Mouse (Mus musculus): Measurements from ENCODE around the gene Selenom.

DNA sequence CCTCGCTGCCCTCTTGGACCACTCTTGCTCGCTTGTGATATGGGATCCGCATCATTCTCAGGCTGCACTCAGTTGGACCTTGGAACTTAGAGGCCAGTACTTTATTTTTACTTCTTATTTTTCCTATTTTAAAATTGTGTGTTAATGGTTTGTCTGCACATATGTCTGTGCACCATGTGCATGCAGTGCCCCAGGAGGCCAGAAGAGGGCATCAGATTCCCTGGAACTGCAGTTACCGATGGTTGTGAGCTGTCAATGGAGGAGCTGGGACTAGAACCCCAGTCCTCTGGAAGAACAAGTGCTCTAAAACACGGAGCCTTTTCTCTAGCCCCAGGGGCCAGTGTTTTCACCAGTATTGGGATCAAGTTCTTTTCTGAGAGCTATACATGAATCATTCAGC lies 29.9 kb downstream of the Selenom start:
- no peak for TF ChIP-seq CTCF (IDR thresholded peaks at IDR 0.05; ENCODE audit: insufficient read depth, low read length)
- TF ChIP-seq POLR2A (IDR thresholded peaks at IDR 0.05; ENCODE audit: borderline replicate concordance, extremely low read depth, low read depth, low read length) = no peak

Measured in lung, adult 2 months (tissue).